21 mouse cellular contexts compared by ENCODE assay signal in the genomic region with DNA sequence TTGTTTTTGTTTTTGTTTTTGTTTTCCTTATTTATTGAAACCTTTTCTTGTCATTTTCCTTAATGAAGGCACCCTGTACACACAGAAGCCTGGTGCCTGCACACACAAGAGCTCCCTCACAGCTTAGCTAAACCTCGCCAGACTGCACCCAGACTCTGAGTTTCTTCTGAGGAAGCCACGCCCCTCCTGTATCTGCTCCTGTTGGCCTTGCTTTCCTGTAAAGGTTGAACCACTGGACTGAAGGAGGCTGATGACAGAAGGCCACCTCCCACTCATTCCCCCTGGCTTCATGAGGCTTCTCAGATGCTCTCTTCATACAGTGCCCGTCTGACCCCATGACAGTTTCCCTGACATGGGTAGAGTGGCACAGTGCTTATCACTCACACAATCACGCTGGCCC.
DNase-seq lines count a peak whose midpoint lies in the region; ATAC-seq lines count a peak whose summit lies in the region.
"Had no signal": no experiment of that assay in that cellular context is flagged by ENCODE, and none has a peak within 500 bp of the region (broad histone marks: within the 10 kb centered on the region; RNA-seq: fewer than 3 reads in every experiment).

No protein-coding gene starts in this region.

- H3K9me3 ChIP-seq in heart, embryonic 12.5 days (replicated peaks): no peaks in the 10 kb centered on the region
- H3K9me3 ChIP-seq in intestine, embryonic 16.5 days (ENCODE audit: control insufficient read depth, low read length): no peaks in the 10 kb centered on the region
- H3K9me3 ChIP-seq in hindbrain, embryonic 14.5 days (ENCODE audit: control insufficient read depth, low read length): no peaks in the 10 kb centered on the region
- H3K9me3 ChIP-seq: embryonic facial prominence, embryonic 13.5 days; forebrain, embryonic 13.5 days; heart, embryonic 13.5 days had no signal

- no peak overlapping the region for H3K27ac ChIP-seq in heart, embryonic 12.5 days (ENCODE audit: poor library complexity, severe bottlenecking)
- no peak overlapping the region for H3K27ac ChIP-seq in intestine, embryonic 16.5 days (ENCODE audit: low read length)
- no peak overlapping the region for H3K27ac ChIP-seq in hindbrain, embryonic 14.5 days
- H3K27ac ChIP-seq: embryonic facial prominence, embryonic 13.5 days; forebrain, embryonic 13.5 days; heart, adult 2 months; heart, embryonic 13.5 days had no signal

- WGBS in heart, embryonic 12.5 days: 51% methylated on average over 4 of the region's 4 CpGs
- WGBS in intestine, embryonic 16.5 days: 73% methylated on average over 4 of the region's 4 CpGs
- WGBS in hindbrain, embryonic 14.5 days: 80% methylated on average over 4 of the region's 4 CpGs

- H3K9ac ChIP-seq in heart, embryonic 12.5 days: no peak overlapping the region
- H3K9ac ChIP-seq in intestine, embryonic 16.5 days (ENCODE audit: low read depth, low read length): no peak overlapping the region
- H3K9ac ChIP-seq in hindbrain, embryonic 14.5 days: no peak overlapping the region
- H3K9ac ChIP-seq: embryonic facial prominence, embryonic 13.5 days; forebrain, embryonic 13.5 days; forebrain, postnatal 0 days; heart, embryonic 13.5 days had no signal

- H3K4me1 ChIP-seq in heart, embryonic 12.5 days (replicated peaks): no peaks in the 10 kb centered on the region
- H3K4me1 ChIP-seq in intestine, embryonic 16.5 days (ENCODE audit: control insufficient read depth, insufficient read depth, low read length): no peaks in the 10 kb centered on the region
- no peaks in the 10 kb centered on the region for H3K4me1 ChIP-seq in hindbrain, embryonic 14.5 days (replicated peaks; ENCODE audit: control insufficient read depth, insufficient read depth, low read length)
- H3K4me1 ChIP-seq: embryonic facial prominence, embryonic 13.5 days; forebrain, embryonic 13.5 days had no signal

- peak; percentile 42; the same call in 1 of the 2 replicates for ATAC-seq in heart, embryonic 12.5 days (ENCODE audit: insufficient number of reproducible peaks, low FRiP score)
- ATAC-seq in intestine, embryonic 16.5 days: peak; percentile 50; the same call in 1 of the 2 replicates
- ATAC-seq in hindbrain, embryonic 14.5 days (ENCODE audit: low FRiP score): no peak
- ATAC-seq: activated CD4-positive, CD25-positive, alpha-beta regulatory T cell, adult 4 months; forebrain, embryonic 13.5 days; forebrain, postnatal 0 days; hindbrain, embryonic 16.5 days; inflammation-experienced regulatory T-cells, adult 6 months had no signal

- H3K4me3 ChIP-seq in heart, embryonic 12.5 days: no peak overlapping the region
- no peak overlapping the region for H3K4me3 ChIP-seq in intestine, embryonic 16.5 days (ENCODE audit: low read length)
- no peak overlapping the region for H3K4me3 ChIP-seq in hindbrain, embryonic 14.5 days (replicated peaks; ENCODE audit: low read length)
- H3K4me3 ChIP-seq: embryonic facial prominence, embryonic 13.5 days; forebrain, embryonic 13.5 days; heart, adult 2 months; heart, embryonic 13.5 days had no signal

- no peak for DNase-seq in heart, adult 9 months (ENCODE audit: low spot score in 2 of 2)
- DNase-seq in urinary bladder, postnatal 14 days (ENCODE audit: low spot score): peak; percentile 46
- DNase-seq in urinary bladder, adult 2 months (ENCODE audit: low spot score): no peak
- no peak for DNase-seq in hindbrain, embryonic 14.5 days (ENCODE audit: low spot score)
- DNase-seq in left cerebral cortex, adult 9 months (ENCODE audit: low spot score in 2 of 2): no peak
- DNase-seq: adrenal gland, postnatal 25 days; cerebellum, adult 18-20 months; cerebellum, adult 9-11 months; cerebellum, postnatal 36 days; forebrain, postnatal 0 days; gastrocnemius, postnatal 14 days; heart, adult 2 months; heart, postnatal 36 days had no signal

- H3K36me3 ChIP-seq in heart, embryonic 12.5 days: no peaks in the 10 kb centered on the region
- H3K36me3 ChIP-seq in intestine, embryonic 16.5 days (ENCODE audit: control insufficient read depth, insufficient read depth, low read length): no peaks in the 10 kb centered on the region
- H3K36me3 ChIP-seq in hindbrain, embryonic 14.5 days (replicated peaks; ENCODE audit: control insufficient read depth, insufficient read depth): no peaks in the 10 kb centered on the region
- H3K36me3 ChIP-seq: embryonic facial prominence, embryonic 13.5 days; heart, embryonic 13.5 days had no signal

- H3K27me3 ChIP-seq in heart, embryonic 12.5 days (replicated peaks): no peaks in the 10 kb centered on the region
- no peaks in the 10 kb centered on the region for H3K27me3 ChIP-seq in intestine, embryonic 16.5 days (replicated peaks; ENCODE audit: control insufficient read depth, insufficient read depth, low read length)
- no peaks in the 10 kb centered on the region for H3K27me3 ChIP-seq in hindbrain, embryonic 14.5 days (ENCODE audit: control insufficient read depth, insufficient read depth, low read length)
- H3K27me3 ChIP-seq: embryonic facial prominence, embryonic 13.5 days; forebrain, embryonic 13.5 days; heart, embryonic 13.5 days had no signal

- no peak overlapping the region for H3K4me2 ChIP-seq in heart, embryonic 12.5 days
- no peak overlapping the region for H3K4me2 ChIP-seq in intestine, embryonic 16.5 days (ENCODE audit: low read depth, low read length)
- no peak overlapping the region for H3K4me2 ChIP-seq in hindbrain, embryonic 14.5 days (replicated peaks)
- H3K4me2 ChIP-seq: embryonic facial prominence, embryonic 13.5 days; forebrain, embryonic 13.5 days; heart, embryonic 13.5 days had no signal
